20 mouse cellular contexts compared by ENCODE assay signal in the genomic region with DNA sequence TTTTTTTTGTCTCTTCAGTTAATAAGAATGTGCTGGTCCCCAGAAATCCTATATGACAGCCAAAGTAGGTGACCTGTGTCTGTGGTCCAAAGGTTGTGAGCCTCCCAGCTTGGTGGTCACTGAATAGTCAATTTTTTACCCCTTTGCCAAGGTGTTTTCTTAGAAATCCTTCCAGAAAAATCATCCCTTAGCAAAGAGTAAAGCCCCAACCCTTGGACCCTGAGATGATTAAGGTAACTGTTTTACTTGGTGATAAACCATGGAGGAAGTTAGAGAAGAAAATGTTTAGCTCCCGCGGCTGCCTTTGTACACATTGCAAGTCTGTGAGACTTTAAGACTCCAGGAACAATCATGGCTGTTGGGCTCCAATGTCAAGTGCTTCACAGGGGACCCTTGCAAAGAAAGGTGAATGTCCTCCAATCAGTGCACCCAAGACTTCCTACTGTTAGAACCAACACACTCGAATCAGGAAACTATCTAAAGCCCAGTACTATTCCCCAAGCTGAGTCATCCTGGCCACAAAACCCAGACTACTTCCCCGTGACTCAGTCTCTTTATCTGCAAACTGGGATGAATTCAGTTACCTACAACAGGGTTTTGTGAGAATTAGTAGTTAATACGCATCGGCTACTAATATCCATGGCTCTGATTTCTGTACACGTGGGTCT. TPM values are rescaled to one million over a fixed set of nuclear protein-coding genes. Genes with fewer than 3 reads are reported as not detected.
DNase-seq lines count a peak whose midpoint lies in the region; ATAC-seq lines count a peak whose summit lies in the region.
"Had no signal": no experiment of that assay in that cellular context is flagged by ENCODE, and none has a peak within 500 bp of the region (broad histone marks: within the 10 kb centered on the region; RNA-seq: fewer than 3 reads in every experiment).

No protein-coding gene starts in this region.

- H3K9ac ChIP-seq in intestine, embryonic 15.5 days = no peak overlapping the region
- no peak overlapping the region for H3K9ac ChIP-seq in hindbrain, embryonic 13.5 days
- no peak overlapping the region for H3K9ac ChIP-seq in midbrain, embryonic 13.5 days (replicated peaks)
- H3K9ac ChIP-seq: forebrain, embryonic 13.5 days; hindbrain, embryonic 12.5 days; limb, embryonic 13.5 days; liver, embryonic 12.5 days; midbrain, embryonic 12.5 days had no signal

- no peaks in the 10 kb centered on the region for H3K36me3 ChIP-seq in intestine, embryonic 15.5 days
- no peaks in the 10 kb centered on the region for H3K36me3 ChIP-seq in hindbrain, embryonic 13.5 days
- no peaks in the 10 kb centered on the region for H3K36me3 ChIP-seq in midbrain, embryonic 13.5 days
- H3K36me3 ChIP-seq: hindbrain, embryonic 12.5 days; limb, embryonic 13.5 days; liver, embryonic 12.5 days; midbrain, embryonic 12.5 days had no signal

- H3K9me3 ChIP-seq in intestine, embryonic 15.5 days = no peaks in the 10 kb centered on the region
- no peaks in the 10 kb centered on the region for H3K9me3 ChIP-seq in hindbrain, embryonic 13.5 days
- H3K9me3 ChIP-seq in midbrain, embryonic 13.5 days = no peaks in the 10 kb centered on the region
- H3K9me3 ChIP-seq: forebrain, embryonic 13.5 days; hindbrain, embryonic 12.5 days; limb, embryonic 13.5 days; liver, embryonic 12.5 days; midbrain, embryonic 12.5 days had no signal

- 72% methylated on average over 7 of the region's 7 CpGs for WGBS in intestine, embryonic 15.5 days
- WGBS in hindbrain, embryonic 13.5 days = 90% methylated on average over 7 of the region's 7 CpGs
- WGBS in midbrain, embryonic 13.5 days = 93% methylated on average over 7 of the region's 7 CpGs

- H3K27me3 ChIP-seq in intestine, embryonic 15.5 days (replicated peaks) = no peaks in the 10 kb centered on the region
- H3K27me3 ChIP-seq in hindbrain, embryonic 13.5 days = no peaks in the 10 kb centered on the region
- no peaks in the 10 kb centered on the region for H3K27me3 ChIP-seq in midbrain, embryonic 13.5 days
- H3K27me3 ChIP-seq: forebrain, embryonic 13.5 days; hindbrain, embryonic 12.5 days; limb, embryonic 13.5 days; liver, embryonic 12.5 days; midbrain, embryonic 12.5 days had no signal

- H3K4me2 ChIP-seq in intestine, embryonic 15.5 days (replicated peaks) = no peak overlapping the region
- no peak overlapping the region for H3K4me2 ChIP-seq in hindbrain, embryonic 13.5 days
- H3K4me2 ChIP-seq in midbrain, embryonic 13.5 days (replicated peaks) = no peak overlapping the region
- H3K4me2 ChIP-seq: forebrain, embryonic 13.5 days; hindbrain, embryonic 12.5 days; limb, embryonic 13.5 days; liver, embryonic 12.5 days; midbrain, embryonic 12.5 days had no signal

- peak; percentile 77 to 83 for DNase-seq in kidney, adult 8-10 months
- peak; percentile 70 for DNase-seq in kidney, postnatal 14 days
- DNase-seq in layer of hippocampus, adult 8-10 months (ENCODE audit: low spot score in 2 of 2) = no peak
- DNase-seq in B cell, adult 2 months = no peak
- DNase-seq: cerebellum, adult 11 months; cerebellum, postnatal 10 days; gastrocnemius, adult 2 months; layer of hippocampus, adult 9-11 months; lung, adult 18-20 months; lung, postnatal 10 days had no signal

- H3K27ac ChIP-seq in intestine, embryonic 15.5 days = peak overlapping the region; percentile 61
- no peak overlapping the region for H3K27ac ChIP-seq in hindbrain, embryonic 13.5 days
- no peak overlapping the region for H3K27ac ChIP-seq in midbrain, embryonic 13.5 days
- H3K27ac ChIP-seq: forebrain, embryonic 13.5 days; gastrocnemius, adult 2 months; hindbrain, embryonic 12.5 days; limb, embryonic 13.5 days; liver, embryonic 12.5 days; midbrain, embryonic 12.5 days had no signal

- peak; percentile 90 for ATAC-seq in intestine, embryonic 15.5 days
- ATAC-seq in hindbrain, embryonic 13.5 days (ENCODE audit: low FRiP score) = no peak
- ATAC-seq in midbrain, embryonic 13.5 days = no peak
- ATAC-seq: CD4-positive, CD25-positive, alpha-beta regulatory T cell, adult 4 months; forebrain, embryonic 13.5 days; inflammation-experienced regulatory T-cells, adult 6 months; liver, embryonic 12.5 days had no signal

- no peak overlapping the region for H3K4me3 ChIP-seq in intestine, embryonic 15.5 days (replicated peaks)
- H3K4me3 ChIP-seq in hindbrain, embryonic 13.5 days = no peak overlapping the region
- H3K4me3 ChIP-seq in midbrain, embryonic 13.5 days (replicated peaks) = no peak overlapping the region
- H3K4me3 ChIP-seq: forebrain, embryonic 13.5 days; gastrocnemius, adult 2 months; hindbrain, embryonic 12.5 days; limb, embryonic 13.5 days; liver, embryonic 12.5 days; midbrain, embryonic 12.5 days had no signal

- H3K4me1 ChIP-seq in intestine, embryonic 15.5 days (replicated peaks) = no peaks in the 10 kb centered on the region
- no peaks in the 10 kb centered on the region for H3K4me1 ChIP-seq in hindbrain, embryonic 13.5 days (replicated peaks)
- H3K4me1 ChIP-seq in midbrain, embryonic 13.5 days (replicated peaks) = no peaks in the 10 kb centered on the region
- H3K4me1 ChIP-seq: forebrain, embryonic 13.5 days; hindbrain, embryonic 12.5 days; limb, embryonic 13.5 days; liver, embryonic 12.5 days; midbrain, embryonic 12.5 days had no signal

RNA-seq across cellular contexts. Expression of gene Lrp2, which starts 18.0 kb away (rescaled TPM):
- 2.1 and 2.3 TPM in 2 replicates for polyA plus RNA-seq in intestine, embryonic 15.5 days (2015; fragmentation: Nextera tagmentation; extraction: Ambion mirVana)
- polyA plus RNA-seq in hindbrain, embryonic 13.5 days (2015; fragmentation: Nextera tagmentation; extraction: Ambion mirVana) = 0.98 and 1.3 TPM in 2 replicates
- total RNA-seq in layer of hippocampus, adult 8-10 months (2022) = 1 to 10 TPM in 1 of 4 experiments, under 1 TPM in 3; 0.45 to 1.0 (median 0.66) TPM
- polyA plus RNA-seq in midbrain, embryonic 13.5 days (2015; fragmentation: Nextera tagmentation; extraction: Ambion mirVana) = 2.2 and 3.7 TPM in 2 replicates
- total RNA-seq: gastrocnemius, adult 2 months had no signal
- polyA plus RNA-seq: inflammation-experienced regulatory T-cells, adult 6 months had no signal

RNA-seq across cellular contexts. Expression of gene Bbs5, which starts 43.1 kb away (rescaled TPM):
- polyA plus RNA-seq in intestine, embryonic 15.5 days (2015; fragmentation: Nextera tagmentation; extraction: Ambion mirVana) = 10.4 and 15.8 TPM in 2 replicates
- 23.5 and 28.1 TPM in 2 replicates for polyA plus RNA-seq in hindbrain, embryonic 13.5 days (2015; fragmentation: Nextera tagmentation; extraction: Ambion mirVana)
- total RNA-seq in layer of hippocampus, adult 8-10 months (2022) = 10 to 100 TPM; 26.4 to 33.3 (median 30.0) TPM
- polyA plus RNA-seq in midbrain, embryonic 13.5 days (2015; fragmentation: Nextera tagmentation; extraction: Ambion mirVana) = 24.3 and 24.8 TPM in 2 replicates

Comparison
In these comparisons a context has a peak if more than half of its experiments do, and no peak if none do; other contexts are left out.
1. DNase-seq: peak in kidney, adult 8-10 months (2 of 2) and kidney, postnatal 14 days (single experiment); none in layer of hippocampus, adult 8-10 months (0 of 2) and B cell, adult 2 months (0 of 2).